18 mouse cellular contexts compared by ENCODE assay signal in the genomic region with DNA sequence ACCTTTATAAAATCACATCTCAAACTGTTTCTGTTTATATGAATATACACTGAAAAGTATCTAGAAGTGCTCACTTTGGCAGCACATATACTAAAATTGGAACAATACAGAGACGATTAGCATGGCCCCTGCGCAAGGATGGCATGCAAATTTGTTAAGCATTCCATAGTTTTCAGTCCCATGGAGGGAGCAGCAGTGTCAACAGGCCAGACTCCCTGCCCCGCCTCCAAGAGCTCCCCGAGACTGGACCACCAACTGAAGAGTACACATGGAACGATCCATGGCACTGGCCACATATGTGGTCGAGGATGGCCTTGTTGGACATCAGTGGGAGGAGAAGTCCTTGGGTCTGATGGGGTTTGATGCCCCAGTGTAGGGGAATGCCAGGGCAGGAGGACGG.
"Had no signal": no experiment of that assay in that cellular context is flagged by ENCODE, and none has a peak within 500 bp of the region (broad histone marks: within the 10 kb centered on the region; RNA-seq: fewer than 3 reads in every experiment).

No protein-coding gene starts in this region.

- ATAC-seq: liver, embryonic 12.5 days; lung, postnatal 0 days had no signal

- H3K36me3 ChIP-seq: liver, embryonic 12.5 days; lung, embryonic 15.5 days had no signal

- H3K4me1 ChIP-seq: liver, embryonic 12.5 days had no signal

- DNase-seq: lung, adult 2 months; lung, postnatal 14 days; lung, postnatal 36 days; retina, postnatal 1 day; right cerebral cortex, adult 18-20 months; right cerebral cortex, postnatal 25 days; right cerebral cortex, postnatal 4 days; spleen, adult 18-20 months; thymus, adult 18-20 months; thymus, postnatal 14 days; thymus, postnatal 36 days had no signal

- H3K27me3 ChIP-seq: liver, embryonic 12.5 days; lung, embryonic 15.5 days; megakaryocyte, embryonic 14.5 days had no signal

- H3K9me3 ChIP-seq: liver, embryonic 12.5 days; lung, embryonic 15.5 days; megakaryocyte, embryonic 14.5 days had no signal

- H3K4me2 ChIP-seq: liver, embryonic 12.5 days; lung, embryonic 15.5 days had no signal

- H3K9ac ChIP-seq: liver, embryonic 12.5 days; liver, embryonic 14.5 days; lung, embryonic 15.5 days had no signal

- H3K27ac ChIP-seq: liver, embryonic 12.5 days; liver, embryonic 14.5 days; lung, embryonic 15.5 days; macrophage had no signal

- H3K4me3 ChIP-seq: liver, embryonic 12.5 days; lung, embryonic 15.5 days; megakaryocyte, embryonic 14.5 days; myocyte had no signal
